Mouse (Mus musculus) CH12.LX (cell line): ENCODE data around the gene Btbd19.

Experiments
- CTCF ChIP-seq, 2 experiments: IDR thresholded peaks in 1 of 2; conservative IDR thresholded peaks in 1 of 2; 2 replicates each; pipeline ENCODE4 v1.5.1; 2011 to 2012; ENCODE audit warnings: low read depth in 2 of 2, low read length in 2 of 2, improper control_type of control experiment in 1 of 2, inconsistent platforms in 1 of 2, mild to moderate bottlenecking in 1 of 2, moderate library complexity in 1 of 2
- MAFK ChIP-seq: IDR thresholded peaks from 2 replicates; pipeline ENCODE4 v1.6.1; 2011; ENCODE audit warnings: low read length, improper control_type of control experiment; ENCODE audit not compliant: insufficient replicate concordance
- ZC3H11A ChIP-seq: IDR thresholded peaks from 2 replicates; pipeline ENCODE4 v1.6.1; 2012; ENCODE audit warnings: low read depth, mild to moderate bottlenecking, inconsistent platforms, low read length, improper control_type of control experiment

GRCm38 (mm10) chr4:117123546-117124217, 1.8 kb downstream of the Btbd19 start:
- TF ChIP-seq MAFK: peak; percentile 22; the same call in 1 of the 2 replicates
- no peak for TF ChIP-seq ZC3H11A
- no peak for TF ChIP-seq CTCF (conservative IDR thresholded peaks at IDR 0.05 in 1 of 2, IDR thresholded peaks at IDR 0.05 in 1 of 2; ENCODE audit: low read depth in 2 of 2, low read length in 2 of 2)
